Mouse (Mus musculus): ENCODE data around the gene Tspan7.

The Tspan7 gene

GRCm38 (mm10) chrX:10484872-10485569 lies at the start of gene Tspan7:
Gene Tspan7, plus strand, starts transcription at chrX:10485158.
- DNase-seq (ENCODE audit: low read depth), result no peak

- no peak for DNase-seq (ENCODE audit: low read depth)
These were observed 35.5 kb upstream of the Tspan7 start for GRCm38 (mm10) chrX:10449323-10449980.

GRCm38 (mm10) chrX:10450143-10451060 lies 34.6 kb upstream of the Tspan7 start:
- no peak for DNase-seq (ENCODE audit: low read depth)

- no peak for DNase-seq (ENCODE audit: low read depth)
These were observed 31.2 kb upstream of the Tspan7 start for GRCm38 (mm10) chrX:10453798-10454197.

GRCm38 (mm10) chrX:10457256-10457655 lies 27.7 kb upstream of the Tspan7 start:
- DNase-seq (ENCODE audit: low read depth), result no peak

- no peak for DNase-seq (ENCODE audit: low read depth)
These were observed 7.9 kb upstream of the Tspan7 start for GRCm38 (mm10) chrX:10477088-10477487.

- DNase-seq (ENCODE audit: low read depth), result no peak
These were observed 5.7 kb upstream of the Tspan7 start for GRCm38 (mm10) chrX:10479031-10479886.

GRCm38 (mm10) chrX:10479943-10480342 lies 5.0 kb upstream of the Tspan7 start:
- DNase-seq (ENCODE audit: low read depth), result no peak

GRCm38 (mm10) chrX:10485664-10486211 lies 780 bp downstream of the Tspan7 start:
- DNase-seq (ENCODE audit: low read depth), result no peak

GRCm38 (mm10) chrX:10498580-10498979 lies 13.6 kb downstream of the Tspan7 start:
- no peak for DNase-seq (ENCODE audit: low read depth)

GRCm38 (mm10) chrX:10502616-10503015 lies 17.7 kb downstream of the Tspan7 start:
- DNase-seq (ENCODE audit: low read depth), result no peak

- no peak for DNase-seq (ENCODE audit: low read depth)
These were observed 29.5 kb downstream of the Tspan7 start for GRCm38 (mm10) chrX:10514417-10514816.

- DNase-seq (ENCODE audit: low read depth), result no peak
These were observed 30.0 kb downstream of the Tspan7 start for GRCm38 (mm10) chrX:10514971-10515370.

- no peak for DNase-seq (ENCODE audit: low read depth)
These were observed 31.5 kb downstream of the Tspan7 start for GRCm38 (mm10) chrX:10516448-10516847.

- no peak for DNase-seq (ENCODE audit: low read depth)
These were observed 32.0 kb downstream of the Tspan7 start for GRCm38 (mm10) chrX:10516925-10517324.

- no peak for DNase-seq (ENCODE audit: low read depth)
These were observed 32.8 kb downstream of the Tspan7 start for GRCm38 (mm10) chrX:10517756-10518155.

- DNase-seq (ENCODE audit: low read depth), result no peak
These were observed 33.6 kb downstream of the Tspan7 start for GRCm38 (mm10) chrX:10518510-10518909.

GRCm38 (mm10) chrX:10535450-10535849 lies 50.5 kb downstream of the Tspan7 start:
- DNase-seq (ENCODE audit: low read depth), result no peak

- DNase-seq (ENCODE audit: low read depth), result no peak
These were observed 54.1 kb downstream of the Tspan7 start for GRCm38 (mm10) chrX:10539009-10539408.

GRCm38 (mm10) chrX:10539482-10540166 lies 54.7 kb downstream of the Tspan7 start:
- DNase-seq (ENCODE audit: low read depth), result no peak

- DNase-seq (ENCODE audit: low read depth), result no peak
These were observed 61.9 kb downstream of the Tspan7 start for GRCm38 (mm10) chrX:10546840-10547239.
